Mouse (Mus musculus) heart, embryonic 13.5 days (tissue): ENCODE data around the gene Tcp10a. TPM values are rescaled to one million over a fixed set of nuclear protein-coding genes. Genes with fewer than 3 reads are reported as not detected.

Experiments used
- polyA plus RNA-seq: library from polyadenylated mRNA; unstranded; fragments of >200 nt; fragmentation: Nextera tagmentation; extraction: Ambion mirVana; gene quantifications from 2 replicates; pipeline ENCODE4 v1.2.1, GENCODE M21; 2015

The Tcp10a gene
- polyA plus RNA-seq, 1 experiment from 2014 or later: 0.13 TPM

Other genes with a start within 250 kb of the Tcp10a start
- 35.9 and 37.5 TPM in 2 replicates for gene Rps6ka2, start 154.5 kb upstream of the Tcp10a start, polyA plus RNA-seq
- not detected in 2 replicates for gene Ttll2, start 28.1 kb downstream of the Tcp10a start, polyA plus RNA-seq
- gene Gm49630, start 47.3 kb downstream of the Tcp10a start, polyA plus RNA-seq: not detected in 2 replicates
- gene Unc93a2, start 60.8 kb downstream of the Tcp10a start, polyA plus RNA-seq: not detected in 2 replicates